In genomic region chr12:80877215-80878092, GRCm38 (mm10) we compare ENCODE assay signal across 12 mouse cellular contexts.
DNase-seq lines count a peak whose midpoint lies in the region; ATAC-seq lines count a peak whose summit lies in the region.
"Had no signal": no experiment of that assay in that cellular context is flagged by ENCODE, and none has a peak within 500 bp of the region (broad histone marks: within the 10 kb centered on the region; RNA-seq: fewer than 3 reads in every experiment).

No protein-coding gene starts in this region.

- no peaks in the 10 kb centered on the region for H3K9me3 ChIP-seq in midbrain, embryonic 10.5 days (replicated peaks)
- H3K9me3 ChIP-seq in midbrain, embryonic 14.5 days (ENCODE audit: control insufficient read depth, low read length): no peaks in the 10 kb centered on the region
- H3K9me3 ChIP-seq in hindbrain, embryonic 14.5 days (ENCODE audit: control insufficient read depth, low read length): no peaks in the 10 kb centered on the region
- no peaks in the 10 kb centered on the region for H3K9me3 ChIP-seq in hindbrain, embryonic 13.5 days

- peak overlapping the region; percentile 14; the same call in 1 of the 2 replicates for H3K27ac ChIP-seq in midbrain, embryonic 10.5 days (replicated peaks)
- H3K27ac ChIP-seq in midbrain, embryonic 14.5 days (replicated peaks; ENCODE audit: low read depth, low read length): no peak overlapping the region
- H3K27ac ChIP-seq in hindbrain, embryonic 14.5 days: no peak overlapping the region
- H3K27ac ChIP-seq in hindbrain, embryonic 13.5 days: no peak overlapping the region

- H3K27me3 ChIP-seq in midbrain, embryonic 10.5 days (ENCODE audit: low read depth, poor library complexity, severe bottlenecking): no peaks in the 10 kb centered on the region
- no peaks in the 10 kb centered on the region for H3K27me3 ChIP-seq in midbrain, embryonic 14.5 days (ENCODE audit: control insufficient read depth, insufficient read depth, low read length)
- no peaks in the 10 kb centered on the region for H3K27me3 ChIP-seq in hindbrain, embryonic 14.5 days (ENCODE audit: control insufficient read depth, insufficient read depth, low read length)
- H3K27me3 ChIP-seq in hindbrain, embryonic 13.5 days: no peaks in the 10 kb centered on the region
- H3K27me3 ChIP-seq: Patski had no signal

- H3K36me3 ChIP-seq in midbrain, embryonic 10.5 days: peaks cover 71% of the 10 kb centered on the region
- peaks cover 29% of the 10 kb centered on the region for H3K36me3 ChIP-seq in midbrain, embryonic 14.5 days (ENCODE audit: control insufficient read depth, insufficient read depth, low read length)
- H3K36me3 ChIP-seq in hindbrain, embryonic 14.5 days (replicated peaks; ENCODE audit: control insufficient read depth, insufficient read depth): peaks cover 50% of the 10 kb centered on the region
- H3K36me3 ChIP-seq in hindbrain, embryonic 13.5 days: peaks cover 46% of the 10 kb centered on the region

- DNase-seq in heart, postnatal 4 days: peak; percentile 29
- no peak for DNase-seq in heart, adult 9 months (ENCODE audit: low spot score in 2 of 2)
- no peak for DNase-seq in midbrain, embryonic 10.5 days (ENCODE audit: low spot score)
- DNase-seq in midbrain, embryonic 14.5 days: no peak
- DNase-seq in cerebellum, adult 8-10 months: peak; percentile 64
- DNase-seq in hindbrain, embryonic 14.5 days (ENCODE audit: low spot score): no peak
- DNase-seq: adrenal gland, postnatal 10 days; lung, embryonic 14.5 days had no signal

- H3K4me3 ChIP-seq in midbrain, embryonic 10.5 days: no peak overlapping the region
- H3K4me3 ChIP-seq in midbrain, embryonic 14.5 days (replicated peaks; ENCODE audit: low read depth, low read length): no peak overlapping the region
- no peak overlapping the region for H3K4me3 ChIP-seq in hindbrain, embryonic 14.5 days (replicated peaks; ENCODE audit: low read length)
- no peak overlapping the region for H3K4me3 ChIP-seq in hindbrain, embryonic 13.5 days

- no peak overlapping the region for H3K4me2 ChIP-seq in midbrain, embryonic 14.5 days (ENCODE audit: low read length)
- H3K4me2 ChIP-seq in hindbrain, embryonic 14.5 days (replicated peaks): no peak overlapping the region
- H3K4me2 ChIP-seq in hindbrain, embryonic 13.5 days: no peak overlapping the region
- H3K4me2 ChIP-seq: lung, embryonic 14.5 days had no signal

- WGBS in midbrain, embryonic 10.5 days: 91% methylated on average over 7 of the region's 7 CpGs
- WGBS in midbrain, embryonic 14.5 days: 90% methylated on average over 7 of the region's 7 CpGs
- 78% methylated on average over 7 of the region's 7 CpGs for WGBS in hindbrain, embryonic 14.5 days
- WGBS in hindbrain, embryonic 13.5 days: 88% methylated on average over 7 of the region's 7 CpGs

- no peak overlapping the region for H3K9ac ChIP-seq in midbrain, embryonic 14.5 days (replicated peaks; ENCODE audit: low read length)
- H3K9ac ChIP-seq in hindbrain, embryonic 14.5 days: no peak overlapping the region
- no peak overlapping the region for H3K9ac ChIP-seq in hindbrain, embryonic 13.5 days
- H3K9ac ChIP-seq: lung, embryonic 14.5 days had no signal

- ATAC-seq in midbrain, embryonic 14.5 days (ENCODE audit: low FRiP score, low TSS enrichment): no peak
- ATAC-seq in megakaryocyte, adult 5-6 weeks (ENCODE audit: poor library complexity, severe bottlenecking): peak; percentile 60; the same call in 1 of the 2 replicates
- ATAC-seq in hindbrain, embryonic 14.5 days (ENCODE audit: low FRiP score): no peak; the same call in 1 of the 2 replicates
- ATAC-seq in hindbrain, embryonic 13.5 days (ENCODE audit: low FRiP score): no peak
- ATAC-seq: CD4-positive, CD25-positive, alpha-beta regulatory T cell, adult 4 months; Patski had no signal

- H3K4me1 ChIP-seq in midbrain, embryonic 10.5 days: no peaks in the 10 kb centered on the region
- H3K4me1 ChIP-seq in midbrain, embryonic 14.5 days (ENCODE audit: control insufficient read depth, insufficient read depth, low read length): no peaks in the 10 kb centered on the region
- H3K4me1 ChIP-seq in hindbrain, embryonic 14.5 days (replicated peaks; ENCODE audit: control insufficient read depth, insufficient read depth, low read length): no peaks in the 10 kb centered on the region
- H3K4me1 ChIP-seq in hindbrain, embryonic 13.5 days (replicated peaks): no peaks in the 10 kb centered on the region

Comparison
In these comparisons a context has a peak if more than half of its experiments do, and no peak if none do; other contexts are left out.
1. DNase-seq: peak in heart, postnatal 4 days (single experiment) and cerebellum, adult 8-10 months (single experiment); none in heart, adult 9 months (0 of 2), midbrain, embryonic 10.5 days (single experiment), midbrain, embryonic 14.5 days (single experiment) and hindbrain, embryonic 14.5 days (single experiment).